Mouse (Mus musculus) CH12.LX (cell line): ENCODE data around the gene Glis1. TPM values are rescaled to one million over a fixed set of nuclear protein-coding genes. Genes with fewer than 3 reads are reported as not detected.

Experiments used
- DNase-seq: peaks from one replicate; pipeline ENCODE4 v3.0.0-alpha.2; 2013; ENCODE audit errors: extremely low read depth
- H3K27ac ChIP-seq: 2 replicates; pipeline ENCODE4 v1.5.1; 2012; ENCODE audit warnings: low read depth, mild to moderate bottlenecking, control low read depth, moderate library complexity; ENCODE audit not compliant: insufficient read depth
- H3K27me3 ChIP-seq: replicated peaks from 2 replicates; pipeline ENCODE3; 2012; ENCODE audit warnings: inconsistent platforms
- H3K36me3 ChIP-seq, 2 experiments: replicated peaks in 1 of 2; 2 replicates each; pipeline versions ENCODE3 to v1.6.1; 2012; ENCODE audit warnings: inconsistent platforms in 1 of 2, low read length in 1 of 2, mild to moderate bottlenecking in 1 of 2, mixed read lengths in 1 of 2, moderate library complexity in 1 of 2; ENCODE audit not compliant: control insufficient read depth in 1 of 2, insufficient read depth in 1 of 2
- H3K4me1 ChIP-seq, 2 experiments: 2 replicates each; pipeline ENCODE4 v1.6.1; 2012; ENCODE audit warnings: inconsistent platforms in 1 of 2, moderate library complexity in 1 of 2; ENCODE audit not compliant: insufficient read depth in 2 of 2, control insufficient read depth in 1 of 2
- H3K4me2 ChIP-seq: 2 replicates; pipeline ENCODE4 v1.6.1; 2012; ENCODE audit warnings: low read depth, mild to moderate bottlenecking, control low read depth; ENCODE audit not compliant: poor library complexity, insufficient read depth, severe bottlenecking
- H3K4me3 ChIP-seq, 3 experiments: fragments of 150-350 bp in 1 of 3; sonication (generic) in 1 of 3; replicated peaks in 1 of 3; 2 replicates each; pipeline versions ENCODE3 to v1.5.1; 2011 to 2012; ENCODE audit warnings: low read depth in 2 of 3, low read length in 2 of 3, mild to moderate bottlenecking in 2 of 3, moderate library complexity in 2 of 3, control low read depth in 1 of 3, improper control_type of control experiment in 1 of 3, inconsistent platforms in 1 of 3, mixed read lengths in 1 of 3; ENCODE audit not compliant: poor library complexity in 1 of 3
- H3K79me2 ChIP-seq: replicated peaks from 2 replicates; pipeline ENCODE4 v1.6.1; 2012; ENCODE audit warnings: mild to moderate bottlenecking, moderate library complexity; ENCODE audit not compliant: control insufficient read depth, poor library complexity, insufficient read depth, severe bottlenecking; ENCODE audit errors: extremely low read depth
- H3K9ac ChIP-seq: 2 replicates; pipeline ENCODE4 v1.6.1; 2012; ENCODE audit warnings: low read depth, mild to moderate bottlenecking, control low read depth, moderate library complexity; ENCODE audit not compliant: insufficient read depth
- H3K9me3 ChIP-seq: replicated peaks from 2 replicates; pipeline ENCODE3; 2012; ENCODE audit warnings: low read length, inconsistent platforms, mixed read lengths
- CHD2 ChIP-seq: IDR thresholded peaks from 2 replicates; pipeline ENCODE4 v1.6.1; 2011; ENCODE audit warnings: low read length, improper control_type of control experiment
- CTCF ChIP-seq, 2 experiments: IDR thresholded peaks in 1 of 2; conservative IDR thresholded peaks in 1 of 2; 2 replicates each; pipeline ENCODE4 v1.5.1; 2011 to 2012; ENCODE audit warnings: low read depth in 2 of 2, low read length in 2 of 2, improper control_type of control experiment in 1 of 2, inconsistent platforms in 1 of 2, mild to moderate bottlenecking in 1 of 2, moderate library complexity in 1 of 2
- ELF1 ChIP-seq: IDR thresholded peaks from 2 replicates; pipeline ENCODE4 v1.6.1; 2014; ENCODE audit warnings: low read depth, mild to moderate bottlenecking, inconsistent platforms, low read length, improper control_type of control experiment
- ETS1 ChIP-seq: conservative IDR thresholded peaks from 2 replicates; pipeline ENCODE4 v1.6.1; 2012; ENCODE audit warnings: low read depth, mild to moderate bottlenecking, inconsistent platforms, low read length, improper control_type of control experiment, moderate library complexity
- JUN ChIP-seq: IDR thresholded peaks from 2 replicates; pipeline ENCODE4 v1.6.1; 2011; ENCODE audit warnings: low read depth, mild to moderate bottlenecking, low read length, improper control_type of control experiment, moderate library complexity; ENCODE audit not compliant: insufficient read depth
- JUND ChIP-seq: conservative IDR thresholded peaks from 2 replicates; pipeline ENCODE4 v1.6.1; 2011; ENCODE audit warnings: low read depth, low read length, improper control_type of control experiment
- KAT2A ChIP-seq: IDR thresholded peaks from 2 replicates; pipeline ENCODE4 v1.6.1; 2012; ENCODE audit warnings: low read length, improper control_type of control experiment, inconsistent platforms; ENCODE audit not compliant: insufficient replicate concordance
- MAX ChIP-seq: IDR thresholded peaks from 2 replicates; pipeline ENCODE4 v1.6.1; 2011; ENCODE audit warnings: low read length, improper control_type of control experiment
- MAZ ChIP-seq: IDR thresholded peaks from 2 replicates; pipeline ENCODE4 v1.6.1; 2012; ENCODE audit warnings: low read depth, mild to moderate bottlenecking, inconsistent platforms, low read length, improper control_type of control experiment, moderate library complexity
- MEF2A ChIP-seq: IDR thresholded peaks from 2 replicates; pipeline ENCODE4 v1.6.1; 2014; ENCODE audit warnings: low read depth, mild to moderate bottlenecking, inconsistent platforms, low read length, improper control_type of control experiment, borderline replicate concordance
- MXI1 ChIP-seq: IDR thresholded peaks from 2 replicates; pipeline ENCODE4 v1.6.1; 2011; ENCODE audit warnings: mild to moderate bottlenecking, low read depth, low read length, improper control_type of control experiment
- NELFE ChIP-seq: IDR thresholded peaks from 2 replicates; pipeline ENCODE4 v1.6.1; 2011; ENCODE audit warnings: low read depth, low read length, improper control_type of control experiment
- NRF1 ChIP-seq: IDR thresholded peaks from 2 replicates; pipeline ENCODE4 v1.6.1; 2014; ENCODE audit warnings: low read depth, mild to moderate bottlenecking, inconsistent platforms, low read length, improper control_type of control experiment, moderate library complexity
- PAX5 ChIP-seq: IDR thresholded peaks from 2 replicates; pipeline ENCODE4 v1.6.1; 2012; ENCODE audit warnings: low read length, inconsistent platforms, mixed read lengths
- POLR2A ChIP-seq: IDR thresholded peaks from 2 replicates; pipeline ENCODE4 v1.6.1; 2011; ENCODE audit warnings: low read depth, mild to moderate bottlenecking, improper control_type of control experiment, low read length
- RAD21 ChIP-seq: IDR thresholded peaks from 2 replicates; pipeline ENCODE4 v1.6.1; 2011; ENCODE audit warnings: low read depth, mild to moderate bottlenecking, low read length, improper control_type of control experiment, moderate library complexity
- SIN3A ChIP-seq: IDR thresholded peaks from 2 replicates; pipeline ENCODE4 v1.6.1; 2012; ENCODE audit warnings: low read length, improper control_type of control experiment, inconsistent platforms
- TBP ChIP-seq: conservative IDR thresholded peaks from 2 replicates; pipeline ENCODE4 v1.6.1; 2011; ENCODE audit warnings: low read depth, low read length, improper control_type of control experiment
- TCF12 ChIP-seq: IDR thresholded peaks from 2 replicates; pipeline ENCODE4 v1.6.1; 2014; ENCODE audit warnings: low read depth, mild to moderate bottlenecking, inconsistent platforms, low read length, improper control_type of control experiment
- UBTF ChIP-seq: IDR thresholded peaks from 2 replicates; pipeline ENCODE4 v1.6.1; 2012; ENCODE audit warnings: low read depth, mild to moderate bottlenecking, inconsistent platforms, low read length, improper control_type of control experiment, moderate library complexity
- USF2 ChIP-seq: conservative IDR thresholded peaks from 2 replicates; pipeline ENCODE4 v1.6.1; 2011; ENCODE audit warnings: low read depth, low read length, improper control_type of control experiment
- ZC3H11A ChIP-seq: IDR thresholded peaks from 2 replicates; pipeline ENCODE4 v1.6.1; 2012; ENCODE audit warnings: low read depth, mild to moderate bottlenecking, inconsistent platforms, low read length, improper control_type of control experiment
- ZNF384 ChIP-seq: IDR thresholded peaks from 2 replicates; pipeline ENCODE4 v1.6.1; 2012; ENCODE audit warnings: low read depth, low read length, improper control_type of control experiment, inconsistent platforms
- dilution Hi-C: fragments of 300-500 bp; cut with MboI; formaldehyde crosslinking; loops from 2 replicates; pipeline ENCODE4 v1.14.3; 2020; ENCODE audit warnings: low sequenced_read_pairs; ENCODE audit not compliant: extremely low pct_unique_long_range_greater_than_20kb, extremely low pct_ligation_motif_present
- in situ Hi-C: fragments of 300-500 bp; cut with MboI; formaldehyde crosslinking; loops from 3 replicates; pipeline ENCODE4 v1.14.3; 2019; ENCODE audit warnings: low sequenced_read_pairs, low pct_ligation_motif_present, low pct_unique_long_range_greater_than_20kb, mixed read lengths
- polyA plus RNA-seq: library from polyadenylated mRNA; unstranded; fragments of >175 nt; gene quantifications from 2 replicates; pipeline ENCODE4 v1.2.1, GENCODE M21; 2012; ENCODE audit warnings: low read depth; ENCODE audit not compliant: insufficient read length
- total RNA-seq, 2 experiments: library from RNA; depleted of rRNA; stranded (reverse); fragments of 300-350 nt in 1 of 2; fragments of >200 nt in 1 of 2; gene quantifications; 2 replicates each; pipeline ENCODE4 v1.2.3; 2012 to 2014

The Glis1 gene
- total and polyA plus RNA-seq, 3 experiments = 0.08 to 2.2 (median 0.17) TPM

DNA sequence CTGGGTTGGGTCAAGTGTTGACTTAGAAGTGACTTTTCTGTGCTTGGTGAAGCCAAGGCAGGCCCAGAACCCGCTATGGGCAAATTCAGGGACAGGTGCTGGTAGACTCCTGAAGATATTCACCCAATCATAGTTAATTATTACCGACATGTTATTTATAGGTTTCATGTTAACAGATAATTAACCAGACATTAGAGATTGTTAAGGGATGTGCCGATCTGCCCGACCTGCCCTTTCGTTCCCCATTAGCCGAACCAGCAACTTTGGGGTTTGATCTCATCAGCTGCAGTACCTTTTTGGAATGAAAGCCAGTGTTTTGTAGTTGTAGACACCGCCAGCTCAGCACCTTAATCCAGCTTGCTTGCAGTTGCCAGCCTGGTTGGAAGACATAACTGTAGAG is 2.1 kb downstream of the Glis1 start:
- in situ Hi-C loops = no loop called here

DNA sequence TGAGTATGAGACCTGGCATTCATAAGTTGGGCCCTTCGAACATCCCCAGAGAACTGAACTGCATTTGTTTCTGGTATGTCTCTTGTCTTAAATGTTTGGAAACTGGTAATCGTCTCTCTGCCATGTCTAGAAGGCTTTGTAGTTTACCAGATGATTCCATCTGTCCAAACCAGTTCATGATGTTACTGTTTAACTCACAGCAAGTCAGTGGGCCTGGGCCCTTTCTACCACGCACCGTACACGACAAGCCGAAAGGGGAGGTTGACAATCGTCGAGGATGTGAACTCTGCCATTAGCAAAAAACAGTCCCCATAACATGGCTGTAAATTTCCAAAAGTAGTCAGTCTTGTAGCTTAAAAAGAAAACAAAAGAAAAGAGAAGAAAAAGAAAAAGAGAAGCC is 4.3 kb downstream of the Glis1 start:
- TF ChIP-seq PAX5 = no peak
- no peak for TF ChIP-seq MXI1
- no peak for TF ChIP-seq ETS1
- TF ChIP-seq RAD21 = no peak
- no peak for TF ChIP-seq ELF1
- TF ChIP-seq MAX = no peak
- H3K4me1 ChIP-seq = peaks cover 0 to 4% of the 10 kb centered on the region in 2 experiments; a peak in 2 of 4 replicates
- H3K27me3 ChIP-seq = peaks cover 18% of the 10 kb centered on the region
- no peak overlapping the region for H3K4me3 ChIP-seq
- in situ Hi-C loops (no loop called here), dilution Hi-C loops (no loop called here)
- H3K36me3 ChIP-seq = no peaks in the 10 kb centered on the region
- no peak for DNase-seq
- H3K27ac ChIP-seq = no peak overlapping the region
- H3K79me2 ChIP-seq = no peaks in the 10 kb centered on the region
- peaks cover 5% of the 10 kb centered on the region for H3K9me3 ChIP-seq
- H3K9ac ChIP-seq = no peak overlapping the region
- H3K4me2 ChIP-seq = no peak overlapping the region

More for the DNA sequence above, 2.1 kb downstream of the Glis1 start:
- Histone ChIP-seq H3K4me2 (no peak overlapping the region), H3K27me3 (peaks cover 28% of the 10 kb centered on the region), H3K9ac (no peak overlapping the region), H3K9me3 (peaks cover 5% of the 10 kb centered on the region), H3K27ac (no peak overlapping the region), H3K79me2 (no peaks in the 10 kb centered on the region), H3K4me3 (no peak overlapping the region), H3K4me1 (peaks cover 0 to 4% of the 10 kb centered on the region in 2 experiments; a peak in 2 of 4 replicates), H3K36me3 (no peaks in the 10 kb centered on the region)
- TF ChIP-seq ZNF384 (no peak), USF2 (no peak), ELF1 (no peak), CTCF (conservative IDR thresholded peaks at IDR 0.05 in 1 of 2, IDR thresholded peaks at IDR 0.05 in 1 of 2; ENCODE audit: low read depth in 2 of 2, low read length in 2 of 2) (no peak), JUN (no peak), MAZ (no peak), CHD2 (no peak), UBTF (no peak), JUND (no peak), MEF2A (no peak), TCF12 (no peak), KAT2A (no peak), NRF1 (no peak), MAX (no peak), NELFE (no peak), SIN3A (no peak), ZC3H11A (no peak), POLR2A (no peak), TBP (no peak)
- no peak for DNase-seq
- dilution Hi-C loops = no loop called here
